Mouse (Mus musculus): Measurements from ENCODE around the gene Emc10.
A peak's percentile ranks its signal among the peaks of the same experiment; 100 is the strongest.

DNA sequence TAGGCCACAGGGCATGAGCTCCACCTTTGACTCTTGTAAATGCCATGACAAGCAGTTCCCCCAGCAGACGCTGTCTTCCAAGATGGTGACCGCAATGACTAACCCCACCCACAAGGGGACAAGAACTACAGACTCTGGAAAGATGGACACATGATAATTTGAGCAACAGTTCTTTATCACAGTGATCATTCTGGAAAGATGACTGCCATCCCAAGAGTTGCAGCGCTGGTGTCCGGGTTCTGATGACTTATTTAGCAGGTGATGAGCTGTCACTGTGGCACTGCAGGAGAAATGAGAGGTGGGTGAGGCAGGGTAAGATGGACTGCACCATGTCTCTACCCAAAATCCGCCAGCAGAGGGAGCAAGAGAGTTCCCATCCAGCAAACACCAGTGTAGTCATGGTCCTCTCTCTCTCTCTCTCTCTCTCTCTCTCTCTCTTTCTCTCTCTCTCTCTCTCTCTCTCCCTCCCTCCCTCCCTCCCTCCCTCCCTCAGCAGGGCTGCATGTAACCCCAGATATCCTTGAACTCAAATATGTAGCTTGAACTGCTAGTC is 5.3 kb upstream of the Emc10 start:
- TF ChIP-seq CTCF (conservative IDR thresholded peaks at IDR 0.05; ENCODE audit: low read length) (peak; percentile 54), POU5F1 (IDR thresholded peaks at IDR 0.05; ENCODE audit: borderline replicate concordance, low read length) (no peak)
